Mouse (Mus musculus) gastrocnemius, adult 2 months (tissue): ENCODE measurements at regions not wholly inside any gene's neighbourhood (a gene's known extent, or its start where the extent isn't known, plus 50 kb on each side); places are given as distances from the start of the nearest gene placed in this dataset.
A peak's percentile ranks its signal among the peaks of the same experiment; 100 is the strongest.

Experiments used
- DNase-seq: peaks from one replicate; pipeline ENCODE4 v3.0.0; 2022
- H3K27ac ChIP-seq: fragments of 200-600 bp; 2 replicates; pipeline ENCODE4 v1.8.1; 2022; ENCODE audit warnings: mild to moderate bottlenecking
- H3K4me3 ChIP-seq: fragments of 200-600 bp; 2 replicates; pipeline ENCODE4 v1.8.1; 2022; ENCODE audit warnings: mild to moderate bottlenecking, moderate library complexity
- CTCF ChIP-seq: fragments of 200-600 bp; IDR thresholded peaks from 2 replicates; pipeline ENCODE4 v1.8.1; 2022; ENCODE audit warnings: antibody characterized with exemption, mild to moderate bottlenecking, moderate library complexity
- intact Hi-C: fragments of 180-260 bp; cut with DNase I; formaldehyde crosslinking; loops from one replicate; pipeline ENCODE4 v1.15.1; 2025

GRCm38 (mm10) chr10:74722971-74723370 lies 244.0 kb upstream of the Gnaz start:
- DNase-seq, result no peak
- intact Hi-C loops, result no loop called here

GRCm38 (mm10) chr10:74749446-74749845 lies 217.5 kb upstream of the Gnaz start:
- no peak for DNase-seq
- intact Hi-C loops, result no loop called here
- H3K27ac ChIP-seq, result no peak overlapping the region
- H3K4me3 ChIP-seq, result no peak overlapping the region
- TF ChIP-seq CTCF, result no peak

More at GRCm38 (mm10) chr10:74722971-74723370, 244.0 kb upstream of the Gnaz start:
- no peak for TF ChIP-seq CTCF
- no peak overlapping the region for H3K4me3 ChIP-seq
- no peak overlapping the region for H3K27ac ChIP-seq

- Histone ChIP-seq H3K27ac (no peak overlapping the region), H3K4me3 (no peak overlapping the region)
- TF ChIP-seq CTCF, result no peak
- DNase-seq, result no peak
- intact Hi-C loops, result no loop called here
Measured at GRCm38 (mm10) chr10:74750879-74751278, 216.1 kb upstream of the Gnaz start.

GRCm38 (mm10) chr10:74760734-74761133 lies 206.2 kb upstream of the Gnaz start:
- TF ChIP-seq CTCF, result no peak
- DNase-seq, result no peak
- intact Hi-C loops, result no loop called here
- no peak overlapping the region for H3K4me3 ChIP-seq
- H3K27ac ChIP-seq, result no peak overlapping the region

GRCm38 (mm10) chr10:74789245-74789644 lies 177.7 kb upstream of the Gnaz start:
- Histone ChIP-seq H3K27ac (no peak overlapping the region), H3K4me3 (no peak overlapping the region)
- intact Hi-C loops, result no loop called here
- no peak for TF ChIP-seq CTCF
- DNase-seq, result no peak

- intact Hi-C loops, result no loop called here
- no peak overlapping the region for H3K4me3 ChIP-seq
- no peak for DNase-seq
- H3K27ac ChIP-seq, result no peak overlapping the region
- no peak for TF ChIP-seq CTCF
Measured at GRCm38 (mm10) chr10:74789987-74790386, 177.0 kb upstream of the Gnaz start.

- no peak for DNase-seq
- Histone ChIP-seq H3K27ac (no peak overlapping the region), H3K4me3 (no peak overlapping the region)
- no peak for TF ChIP-seq CTCF
- intact Hi-C loops, result no loop called here
Measured at GRCm38 (mm10) chr10:74823395-74823794, 143.6 kb upstream of the Gnaz start.

- TF ChIP-seq CTCF, result no peak
- intact Hi-C loops, result no loop called here
- H3K4me3 ChIP-seq, result no peak overlapping the region
- H3K27ac ChIP-seq, result no peak overlapping the region
- DNase-seq, result no peak
Measured at GRCm38 (mm10) chr10:74834359-74834758, 132.6 kb upstream of the Gnaz start.

GRCm38 (mm10) chr10:74848372-74848771 lies 118.6 kb upstream of the Gnaz start:
- 0 out of 2 replicates have a peak overlapping the region, but pooled peaks have one; percentile 28 for H3K4me3 ChIP-seq
- peak; percentile 50 for DNase-seq
- intact Hi-C loops, result no loop called here
- no peak overlapping the region for H3K27ac ChIP-seq
- TF ChIP-seq CTCF, result peak; percentile 73

GRCm38 (mm10) chr10:74854991-74855664 lies 111.8 kb upstream of the Gnaz start:
- Histone ChIP-seq H3K27ac (no peak overlapping the region), H3K4me3 (no peak overlapping the region)
- intact Hi-C loops, result no loop called here
- DNase-seq, result no peak
- no peak for TF ChIP-seq CTCF
